In the genomic region with DNA sequence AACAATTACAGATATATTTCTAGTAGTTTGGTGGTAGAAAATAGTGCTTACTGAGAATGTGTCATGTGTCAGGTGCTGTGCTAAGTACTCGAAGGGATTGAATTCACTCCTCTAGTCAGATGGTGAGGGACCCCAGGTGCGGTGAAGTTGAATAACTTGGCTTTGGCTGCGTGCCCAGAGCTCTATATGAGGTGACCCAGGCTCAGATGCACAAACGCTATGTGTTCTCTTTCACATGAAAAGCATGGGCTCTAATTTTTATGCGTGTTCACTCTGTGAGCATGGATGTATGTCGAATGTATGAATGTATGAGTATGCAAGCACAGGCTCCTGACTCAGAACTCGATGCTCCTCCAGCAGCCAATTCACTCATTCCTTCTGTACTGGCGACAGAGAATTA, we compare ENCODE assay signal across 15 mouse cellular contexts.
DNase-seq lines count a peak whose midpoint lies in the region; ATAC-seq and TF ChIP-seq lines count a peak whose summit lies in the region.
"Had no signal": no experiment of that assay in that cellular context is flagged by ENCODE, and none has a peak within 500 bp of the region (broad histone marks: within the 10 kb centered on the region; RNA-seq: fewer than 3 reads in every experiment).

No protein-coding gene starts in this region.

- no peaks in the 10 kb centered on the region for H3K27me3 ChIP-seq in limb, embryonic 11.5 days (ENCODE audit: control insufficient read depth, insufficient read depth, low read length)
- H3K27me3 ChIP-seq in limb, embryonic 10.5 days (ENCODE audit: low read depth, poor library complexity, severe bottlenecking), result no peaks in the 10 kb centered on the region
- H3K27me3 ChIP-seq in hindbrain, embryonic 13.5 days, result no peaks in the 10 kb centered on the region
- H3K27me3 ChIP-seq in midbrain, postnatal 0 days (ENCODE audit: insufficient read depth, low read length), result no peaks in the 10 kb centered on the region
- H3K27me3 ChIP-seq in kidney, embryonic 14.5 days (ENCODE audit: control insufficient read depth, insufficient read depth, low read length), result no peaks in the 10 kb centered on the region
- H3K27me3 ChIP-seq: heart, embryonic 13.5 days had no signal

- H3K4me1 ChIP-seq in limb, embryonic 11.5 days (ENCODE audit: control insufficient read depth, insufficient read depth, low read length), result no peaks in the 10 kb centered on the region
- H3K4me1 ChIP-seq in limb, embryonic 10.5 days, result peaks cover 23% of the 10 kb centered on the region; the same call in 1 of the 2 replicates
- peaks cover 42% of the 10 kb centered on the region for H3K4me1 ChIP-seq in hindbrain, embryonic 13.5 days (replicated peaks)
- H3K4me1 ChIP-seq in midbrain, postnatal 0 days (ENCODE audit: insufficient read depth, low read length), result no peaks in the 10 kb centered on the region
- H3K4me1 ChIP-seq in kidney, embryonic 14.5 days (ENCODE audit: control insufficient read depth, insufficient read depth, low read length), result no peaks in the 10 kb centered on the region

- WGBS in limb, embryonic 11.5 days, result 71% methylated on average over 8 of the region's 8 CpGs
- WGBS in limb, embryonic 10.5 days, result 91% methylated on average over 8 of the region's 8 CpGs
- 18% methylated on average over 8 of the region's 8 CpGs for WGBS in hindbrain, embryonic 13.5 days
- 23% methylated on average over 8 of the region's 8 CpGs for WGBS in midbrain, postnatal 0 days
- WGBS in kidney, embryonic 14.5 days, result 81% methylated on average over 8 of the region's 8 CpGs

- H3K4me3 ChIP-seq in limb, embryonic 11.5 days (ENCODE audit: low read depth, low read length), result no peak overlapping the region
- H3K4me3 ChIP-seq in limb, embryonic 10.5 days, result no peak overlapping the region
- no peak overlapping the region for H3K4me3 ChIP-seq in hindbrain, embryonic 13.5 days
- no peak overlapping the region for H3K4me3 ChIP-seq in midbrain, postnatal 0 days (ENCODE audit: low read depth, low read length)
- no peak overlapping the region for H3K4me3 ChIP-seq in kidney, embryonic 14.5 days (ENCODE audit: low read length)
- H3K4me3 ChIP-seq: erythroblast, embryonic 14.5 days; heart, embryonic 13.5 days had no signal

- no peak overlapping the region for H3K4me2 ChIP-seq in limb, embryonic 11.5 days (ENCODE audit: low read depth, severe bottlenecking)
- no peak overlapping the region for H3K4me2 ChIP-seq in hindbrain, embryonic 13.5 days
- no peak overlapping the region for H3K4me2 ChIP-seq in midbrain, postnatal 0 days (ENCODE audit: low read depth, low read length, poor library complexity, severe bottlenecking)
- H3K4me2 ChIP-seq in kidney, embryonic 14.5 days (replicated peaks; ENCODE audit: low read depth, low read length), result no peak overlapping the region
- H3K4me2 ChIP-seq: heart, embryonic 13.5 days had no signal

- TF ChIP-seq CTCF in midbrain, postnatal 0 days (IDR thresholded peaks at IDR 0.05), result no peak

- no peak for ATAC-seq in limb, embryonic 11.5 days (ENCODE audit: insufficient number of reproducible peaks, low FRiP score, low TSS enrichment, low read depth)
- 0 out of 2 replicates have a peak, but pooled peaks have one; percentile 32 for ATAC-seq in hindbrain, embryonic 13.5 days (ENCODE audit: low FRiP score)
- ATAC-seq in midbrain, postnatal 0 days (ENCODE audit: low FRiP score), result no peak
- no peak for ATAC-seq in kidney, embryonic 14.5 days (ENCODE audit: low FRiP score, low TSS enrichment)
- ATAC-seq: inflammation-experienced regulatory T-cells, adult 6 months; liver, postnatal 0 days had no signal

- H3K36me3 ChIP-seq in limb, embryonic 11.5 days (ENCODE audit: control insufficient read depth, insufficient read depth, low read length), result no peaks in the 10 kb centered on the region
- no peaks in the 10 kb centered on the region for H3K36me3 ChIP-seq in limb, embryonic 10.5 days
- no peaks in the 10 kb centered on the region for H3K36me3 ChIP-seq in hindbrain, embryonic 13.5 days
- no peaks in the 10 kb centered on the region for H3K36me3 ChIP-seq in midbrain, postnatal 0 days (ENCODE audit: insufficient read depth, low read length)
- H3K36me3 ChIP-seq in kidney, embryonic 14.5 days (ENCODE audit: control insufficient read depth, insufficient read depth, low read length), result no peaks in the 10 kb centered on the region
- H3K36me3 ChIP-seq: heart, embryonic 13.5 days had no signal

- no peak overlapping the region for H3K27ac ChIP-seq in limb, embryonic 11.5 days (replicated peaks; ENCODE audit: low read depth, low read length)
- no peak overlapping the region for H3K27ac ChIP-seq in limb, embryonic 10.5 days
- H3K27ac ChIP-seq in hindbrain, embryonic 13.5 days, result peak overlapping the region; percentile 40; the same call in 1 of the 2 replicates
- H3K27ac ChIP-seq in midbrain, postnatal 0 days (ENCODE audit: low read depth, low read length), result no peak overlapping the region
- H3K27ac ChIP-seq in kidney, embryonic 14.5 days (ENCODE audit: low read depth, low read length), result no peak overlapping the region
- H3K27ac ChIP-seq: heart, embryonic 13.5 days had no signal

- H3K9me3 ChIP-seq in limb, embryonic 11.5 days (ENCODE audit: control insufficient read depth, low read length), result no peaks in the 10 kb centered on the region
- H3K9me3 ChIP-seq in limb, embryonic 10.5 days (replicated peaks), result no peaks in the 10 kb centered on the region
- no peaks in the 10 kb centered on the region for H3K9me3 ChIP-seq in hindbrain, embryonic 13.5 days
- H3K9me3 ChIP-seq in midbrain, postnatal 0 days (ENCODE audit: low read length), result no peaks in the 10 kb centered on the region
- H3K9me3 ChIP-seq in kidney, embryonic 14.5 days (ENCODE audit: control insufficient read depth, low read length), result no peaks in the 10 kb centered on the region
- H3K9me3 ChIP-seq: heart, embryonic 13.5 days had no signal

- DNase-seq in cerebellum, postnatal 14 days, result peak; percentile 53 to 61
- DNase-seq in cerebellum, adult 9-11 months, result no peak
- DNase-seq in limb, embryonic 11.5 days (ENCODE audit: low spot score), result peak; percentile 39
- no peak for DNase-seq in limb, embryonic 10.5 days (ENCODE audit: low spot score)
- peak; percentile 71 for DNase-seq in midbrain, postnatal 0 days (ENCODE audit: low spot score)
- DNase-seq in layer of hippocampus, postnatal 10 days (ENCODE audit: low spot score in 2 of 2), result no peak
- DNase-seq: gastrocnemius, postnatal 25 days; kidney, postnatal 36 days; liver, postnatal 0 days; spleen, adult 18-20 months had no signal

- no peak overlapping the region for H3K9ac ChIP-seq in limb, embryonic 11.5 days (ENCODE audit: low read length)
- H3K9ac ChIP-seq in hindbrain, embryonic 13.5 days, result no peak overlapping the region
- no peak overlapping the region for H3K9ac ChIP-seq in midbrain, postnatal 0 days (replicated peaks; ENCODE audit: low read length, poor library complexity, severe bottlenecking)
- no peak overlapping the region for H3K9ac ChIP-seq in kidney, embryonic 14.5 days (ENCODE audit: low read depth, low read length)
- H3K9ac ChIP-seq: heart, embryonic 13.5 days; liver, postnatal 0 days had no signal

Comparison
In these comparisons a context has a peak if more than half of its experiments do, and no peak if none do; other contexts are left out.
1. DNase-seq: peak in cerebellum, postnatal 14 days (2 of 2), limb, embryonic 11.5 days (single experiment) and midbrain, postnatal 0 days (single experiment); none in cerebellum, adult 9-11 months (single experiment), limb, embryonic 10.5 days (single experiment) and layer of hippocampus, postnatal 10 days (0 of 2).